Mouse (Mus musculus) embryonic facial prominence, embryonic 10.5 days (tissue): ENCODE results near the gene Atxn7l3. TPM values are rescaled to one million over a fixed set of nuclear protein-coding genes. Genes with fewer than 3 reads are reported as not detected.
"Not testable (repeated sequence)": the region's sequence is repeated elsewhere in the genome, so short reads cannot be mapped to it uniquely, and the experiment has no call there.

Experiments used
- DNase-seq: peaks from one replicate; pipeline ENCODE4 v3.0.0-alpha.2; 2017; ENCODE audit warnings: low spot score
- H3K27ac ChIP-seq: fragments of 300-500 bp; sonication (generic); replicated peaks from 2 replicates; pipeline ENCODE4 v1.5.1; 2016; ENCODE audit warnings: mild to moderate bottlenecking
- H3K27me3 ChIP-seq: fragments of 300-500 bp; sonication (generic); replicated peaks from 2 replicates; pipeline ENCODE4 v1.6.1; 2016; ENCODE audit warnings: low read depth, mild to moderate bottlenecking; ENCODE audit not compliant: poor library complexity, severe bottlenecking
- H3K36me3 ChIP-seq: fragments of 300-500 bp; sonication (generic); replicated peaks from 2 replicates; pipeline ENCODE4 v1.6.1; 2016; ENCODE audit warnings: mild to moderate bottlenecking, moderate library complexity
- H3K4me1 ChIP-seq: fragments of 300-500 bp; sonication (generic); 2 replicates; pipeline ENCODE4 v1.6.1; 2016
- H3K4me3 ChIP-seq: fragments of 300-500 bp; sonication (generic); 2 replicates; pipeline ENCODE4 v1.5.1; 2016; ENCODE audit warnings: mild to moderate bottlenecking, moderate library complexity
- H3K9me3 ChIP-seq: fragments of 300-500 bp; sonication (generic); 2 replicates; pipeline ENCODE4 v1.6.1; 2016; ENCODE audit warnings: mild to moderate bottlenecking
- WGBS: fragments of 180-500 bp; shearing (Covaris S2); methylation state at CpG from one replicate; pipeline ENCODE4 v1.1.7; 2016; 5-methylcytosine and 5-hydroxymethylcytosine counted together
- polyA plus RNA-seq: library from polyadenylated mRNA; unstranded; fragments of >200 nt; fragmentation: Nextera tagmentation; extraction: Ambion mirVana; gene quantifications from 2 replicates; pipeline ENCODE4 v1.2.1, GENCODE M21; 2016

Gene Atxn7l3
- polyA plus RNA-seq, 1 experiment from 2014 or later: 18.2 TPM

DNA sequence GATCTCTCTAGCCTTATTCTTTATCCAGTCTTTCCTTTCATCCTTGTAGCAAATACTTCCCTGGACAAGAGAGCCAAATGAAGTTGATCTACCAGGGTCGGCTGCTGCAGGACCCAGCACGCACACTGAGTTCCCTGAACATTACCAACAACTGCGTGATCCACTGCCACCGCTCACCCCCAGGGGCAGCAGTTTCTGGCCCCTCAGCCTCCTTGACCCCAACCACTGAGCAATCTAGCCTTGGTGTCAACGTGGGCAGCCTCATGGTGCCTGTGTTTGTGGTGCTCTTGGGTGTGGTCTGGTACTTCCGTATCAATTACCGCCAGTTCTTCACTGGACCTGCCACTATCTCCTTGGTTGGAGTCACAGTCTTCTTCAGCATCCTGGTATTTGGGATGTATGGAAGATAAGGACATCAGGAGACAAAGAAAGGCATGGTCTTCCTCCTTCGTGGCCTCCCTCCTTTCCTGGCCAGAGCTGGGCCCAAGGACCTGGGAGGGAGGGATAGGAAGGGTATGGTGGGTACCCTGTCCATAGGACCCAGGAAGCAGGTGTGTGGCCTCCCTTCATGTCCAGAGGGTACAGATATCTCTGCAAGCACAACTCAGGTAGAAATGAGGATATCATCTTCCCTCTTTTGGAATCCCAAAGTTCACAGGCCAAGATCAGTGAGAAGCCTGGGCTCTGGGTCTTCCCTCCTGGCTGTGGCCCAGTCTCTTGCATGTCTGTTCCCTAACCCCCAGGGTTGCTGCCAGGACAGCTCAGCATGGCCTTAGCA lies 8.2 kb downstream of the Atxn7l3 start:
- peak overlapping the region; percentile 20; the same call in 1 of the 2 replicates for H3K4me3 ChIP-seq
- no peak overlapping the region for H3K27ac ChIP-seq

DNA sequence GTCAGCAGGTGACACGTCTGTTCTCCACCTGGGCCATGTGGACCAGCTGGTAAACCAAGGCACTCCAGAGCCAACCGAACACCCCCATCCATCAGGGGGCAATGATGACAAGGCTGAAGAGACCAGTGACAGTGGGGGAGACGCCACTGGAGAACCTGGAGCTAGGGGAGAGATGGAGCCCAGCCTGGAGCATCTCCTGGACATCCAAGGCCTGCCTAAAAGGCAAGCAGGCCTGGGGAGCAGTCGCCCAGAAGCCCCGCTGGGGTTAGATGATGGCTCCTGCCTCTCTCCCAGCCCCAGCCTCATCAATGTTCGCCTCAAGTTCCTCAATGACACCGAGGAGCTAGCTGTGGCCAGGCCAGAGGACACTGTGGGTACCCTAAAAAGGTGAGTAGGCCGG lies 8.9 kb downstream of the Atxn7l3 start:
- peaks cover 55% of the 10 kb centered on the region for H3K36me3 ChIP-seq
- no peak overlapping the region for H3K27ac ChIP-seq
- DNase-seq: no peak
- no peaks in the 10 kb centered on the region for H3K9me3 ChIP-seq
- no peaks in the 10 kb centered on the region for H3K27me3 ChIP-seq
- WGBS: 87% methylated on average over 8 of the region's 8 CpGs
- H3K4me3 ChIP-seq: peak overlapping the region; percentile 20; the same call in 1 of the 2 replicates
- peaks cover 35% of the 10 kb centered on the region for H3K4me1 ChIP-seq

More for the DNA sequence above, 8.2 kb downstream of the Atxn7l3 start:
- no peaks in the 10 kb centered on the region for H3K27me3 ChIP-seq
- H3K36me3 ChIP-seq: peaks cover 62% of the 10 kb centered on the region
- WGBS: 86% methylated on average over 8 of the region's 8 CpGs
- H3K9me3 ChIP-seq: no peaks in the 10 kb centered on the region
- peaks cover 35% of the 10 kb centered on the region for H3K4me1 ChIP-seq
- DNase-seq: no peak

DNA sequence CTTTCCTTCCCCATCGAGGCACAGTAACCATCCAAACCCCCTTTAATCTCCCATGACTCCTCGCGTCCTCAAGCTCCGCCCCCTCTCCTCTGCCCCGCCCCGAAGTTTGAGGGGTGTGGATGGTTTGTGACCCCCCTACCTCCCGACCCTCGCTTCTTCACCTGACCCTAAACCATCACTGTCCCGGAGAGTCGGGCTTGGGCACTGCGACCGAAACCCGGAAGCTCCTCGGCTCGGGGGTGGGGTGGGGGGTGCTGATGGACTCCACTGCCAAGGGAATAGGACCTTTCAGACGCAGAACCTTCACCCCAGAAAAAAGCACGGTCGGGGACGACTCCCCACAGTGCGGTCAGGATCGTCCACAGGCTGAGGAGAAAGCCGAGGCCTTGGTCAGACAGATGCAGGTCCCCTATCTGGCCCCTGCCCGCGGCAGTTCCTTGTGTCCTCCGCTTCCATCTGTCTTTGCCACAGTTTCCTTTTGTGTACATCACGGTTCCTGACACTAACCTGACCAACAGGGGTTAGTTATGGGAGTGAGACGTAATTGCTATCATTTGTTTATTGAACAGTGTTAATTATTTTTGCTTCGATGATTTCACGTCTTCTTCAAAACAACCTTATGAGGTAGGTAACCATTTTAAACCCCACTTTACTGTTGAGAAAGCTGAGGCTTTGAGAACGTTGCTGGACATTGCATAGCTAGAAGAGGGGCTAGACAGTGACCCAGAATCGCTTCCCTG lies 11.2 kb downstream of the Atxn7l3 start:
- WGBS: 7% methylated on average over 31 of the region's 31 CpGs
- Histone ChIP-seq H3K4me1 (peaks cover 27% of the 10 kb centered on the region), H3K9me3 (no peaks in the 10 kb centered on the region), H3K27ac (peak overlapping the region; percentile 88), H3K27me3 (no peaks in the 10 kb centered on the region), H3K4me3 (peak overlapping the region; percentile 90), H3K36me3 (peaks cover 32% of the 10 kb centered on the region)
- DNase-seq: no peak

DNA sequence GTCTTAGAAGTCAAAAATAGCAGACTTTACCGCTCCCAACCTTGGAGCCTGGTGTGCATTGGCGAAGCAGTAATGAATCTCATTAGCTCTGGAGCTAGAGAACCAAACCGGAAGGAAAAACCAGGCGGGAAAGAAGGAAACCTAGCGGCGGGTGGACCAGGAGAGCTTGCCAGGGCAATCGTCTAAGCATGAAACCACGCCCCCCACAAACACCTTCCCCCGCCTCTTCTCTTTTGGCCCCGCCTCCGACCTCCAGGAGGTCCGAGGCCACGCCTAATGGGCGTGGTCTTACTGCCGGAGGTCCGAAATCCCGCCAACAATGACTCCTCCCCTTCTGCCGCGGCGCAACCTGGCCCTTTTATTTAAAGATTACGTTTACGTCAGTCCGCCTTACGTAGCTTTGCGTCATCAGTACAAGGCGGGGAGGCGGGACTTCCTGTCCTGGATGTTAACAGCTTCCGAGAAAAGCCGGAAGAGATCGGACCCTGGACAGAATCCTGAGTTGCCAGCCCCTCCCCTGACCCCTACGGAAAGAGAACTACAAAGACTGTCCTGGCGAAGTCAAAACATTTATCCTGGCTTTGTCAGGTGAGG lies 11.8 kb downstream of the Atxn7l3 start, which contains the start of gene Tmub2:
Tmub2 (plus strand) TSS at position 431 of the 594 bp plus-strand sequence.
- peak; percentile 96 for DNase-seq
- peaks cover 22% of the 10 kb centered on the region for H3K4me1 ChIP-seq
- H3K9me3 ChIP-seq: no peaks in the 10 kb centered on the region
- H3K27me3 ChIP-seq: no peaks in the 10 kb centered on the region
- peaks cover 26% of the 10 kb centered on the region for H3K36me3 ChIP-seq
- peak within 1 kb of the TSS; percentile 88 for H3K27ac ChIP-seq
- peak within 1 kb of the TSS; percentile 90 for H3K4me3 ChIP-seq
- under 1% methylated on average over 32 of the region's 32 CpGs for WGBS

DNA sequence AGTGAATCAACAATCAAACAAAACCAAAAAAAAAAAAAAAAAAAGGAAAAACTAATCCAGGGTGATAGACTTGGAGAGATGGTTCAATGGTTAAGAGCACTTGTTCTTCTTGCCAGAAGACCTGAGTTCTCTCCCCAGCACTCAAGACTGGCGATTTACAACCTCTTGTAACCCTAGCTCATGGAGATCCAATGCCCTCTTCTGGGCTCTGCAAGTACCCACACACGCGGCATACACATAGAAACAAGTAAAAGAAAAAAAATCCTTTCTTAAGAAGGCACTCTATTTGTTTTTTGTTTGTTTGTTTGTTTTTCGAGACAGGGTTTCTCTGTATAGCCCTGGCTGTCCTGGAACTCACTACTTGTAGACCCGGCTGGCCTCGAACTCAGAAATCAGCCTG lies 12.5 kb downstream of the Atxn7l3 start:
- H3K27ac ChIP-seq: peak overlapping the region; percentile 88
- DNase-seq: no peak
- peaks cover 18% of the 10 kb centered on the region for H3K4me1 ChIP-seq
- 91% methylated on average over 6 of the region's 6 CpGs for WGBS
- H3K36me3 ChIP-seq: peaks cover 19% of the 10 kb centered on the region
- no peaks in the 10 kb centered on the region for H3K27me3 ChIP-seq
- H3K4me3 ChIP-seq: peak overlapping the region; percentile 90; the same call in 1 of the 2 replicates
- H3K9me3 ChIP-seq: no peaks in the 10 kb centered on the region

DNA sequence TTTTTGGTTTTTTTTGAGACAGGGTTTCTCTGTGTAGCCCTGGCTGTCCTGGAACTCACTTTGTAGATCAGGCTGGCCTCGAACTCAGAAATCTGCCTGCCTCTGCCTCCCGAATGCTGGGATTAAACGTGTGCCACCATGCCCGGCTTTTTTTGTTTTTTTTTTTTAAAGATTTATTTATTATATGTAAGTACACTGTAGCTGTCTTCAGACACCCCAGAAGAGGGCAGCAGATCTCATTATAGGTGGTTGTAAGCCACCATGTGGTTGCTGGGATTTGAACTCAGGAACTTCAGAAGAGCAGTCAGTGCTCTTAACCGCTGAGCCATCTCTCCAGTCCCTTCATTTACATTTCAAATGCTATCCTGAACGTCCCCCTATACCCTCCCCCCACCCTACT lies 16.2 kb downstream of the Atxn7l3 start:
- Histone ChIP-seq H3K27me3 (peaks cover 27% of the 10 kb centered on the region), H3K4me1 (peaks cover 22% of the 10 kb centered on the region)
- DNase-seq, H3K4me3 ChIP-seq, H3K9me3 ChIP-seq, H3K36me3 ChIP-seq, H3K27ac ChIP-seq: not testable (repeated sequence)
- 78% methylated on average over 6 of the region's 6 CpGs for WGBS

DNA sequence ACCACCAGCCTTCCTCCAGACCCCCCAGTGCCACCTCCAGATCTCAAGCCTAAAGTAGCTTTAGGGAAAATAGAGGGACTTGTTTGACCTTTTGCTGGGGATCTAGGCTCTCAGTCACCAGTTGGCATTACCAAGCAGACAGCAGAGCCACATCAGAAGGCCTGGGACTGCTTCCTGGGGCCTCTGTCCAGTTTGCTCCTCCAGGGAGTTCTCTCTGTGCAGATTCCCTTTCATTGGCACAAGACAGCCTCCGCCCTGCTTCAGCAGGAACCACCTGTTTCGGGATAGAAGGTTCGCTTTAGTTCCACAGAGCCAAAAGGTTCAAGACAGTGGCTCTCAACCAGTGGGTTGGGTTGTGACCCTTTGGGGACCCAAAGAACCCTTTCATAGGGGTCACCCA lies 16.8 kb downstream of the Atxn7l3 start:
- WGBS: 96% methylated on average over 3 of the region's 3 CpGs
- no peaks in the 10 kb centered on the region for H3K36me3 ChIP-seq
- no peak overlapping the region for H3K4me3 ChIP-seq
- H3K27me3 ChIP-seq: peaks cover 31% of the 10 kb centered on the region
- no peaks in the 10 kb centered on the region for H3K9me3 ChIP-seq
- H3K4me1 ChIP-seq: peaks cover 21% of the 10 kb centered on the region
- no peak for DNase-seq
- no peak overlapping the region for H3K27ac ChIP-seq

DNA sequence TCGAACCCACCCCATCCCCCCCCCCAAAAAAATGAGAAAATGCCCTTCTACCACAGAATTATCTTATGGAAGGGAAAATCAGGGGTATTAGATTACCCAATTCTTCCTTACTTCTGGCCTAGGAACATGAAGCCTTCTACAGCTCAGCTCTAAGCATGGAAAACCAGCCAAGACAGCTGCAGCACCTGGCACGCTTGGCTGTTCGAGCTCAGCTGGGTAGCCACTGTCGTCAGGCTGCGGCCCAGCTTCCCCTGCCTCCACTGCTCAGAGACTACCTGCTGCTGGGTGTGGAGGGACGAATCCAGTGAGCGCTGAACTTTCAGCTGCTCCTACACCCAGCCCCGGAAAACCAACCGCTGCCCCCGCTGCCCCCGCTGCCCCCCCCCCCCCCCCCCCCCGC lies 18.7 kb downstream of the Atxn7l3 start:
- Histone ChIP-seq H3K9me3 (no peaks in the 10 kb centered on the region), H3K36me3 (no peaks in the 10 kb centered on the region), H3K27me3 (peaks cover 31% of the 10 kb centered on the region), H3K4me3 (no peak overlapping the region), H3K4me1 (peaks cover 21% of the 10 kb centered on the region), H3K27ac (no peak overlapping the region)
- WGBS: 57% methylated on average over 9 of the region's 12 CpGs
- no peak for DNase-seq

DNA sequence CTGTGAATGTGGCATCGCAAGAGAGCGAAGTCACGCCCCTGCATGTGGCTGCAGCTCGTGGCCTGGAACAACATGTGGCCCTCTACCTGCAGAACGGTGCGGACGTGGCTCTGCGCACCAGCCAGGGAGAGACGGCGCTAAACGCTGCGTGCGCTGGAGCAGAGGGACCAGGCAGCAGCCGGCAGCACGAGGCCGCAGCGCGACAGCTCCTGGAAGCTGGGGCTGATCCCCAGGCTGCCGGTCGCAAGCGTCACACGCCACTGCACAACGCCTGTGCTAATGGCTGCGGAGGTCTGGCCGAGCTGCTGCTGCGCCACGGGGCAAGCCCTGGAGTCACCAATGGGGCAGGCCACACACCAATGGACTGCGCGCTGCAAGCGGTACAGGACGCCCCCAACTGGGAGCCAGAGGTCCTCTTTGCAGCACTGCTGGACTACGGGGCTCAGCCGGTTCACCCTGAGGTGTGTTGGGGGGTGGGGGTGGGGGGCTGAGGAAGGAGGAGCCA lies 20.0 kb downstream of the Atxn7l3 start:
- peak; percentile 77 for DNase-seq
- Histone ChIP-seq H3K9me3 (no peaks in the 10 kb centered on the region), H3K4me1 (peaks cover 21% of the 10 kb centered on the region), H3K4me3 (peak overlapping the region; percentile 60), H3K27ac (peak overlapping the region; percentile 81), H3K27me3 (peaks cover 34% of the 10 kb centered on the region), H3K36me3 (no peaks in the 10 kb centered on the region)
- WGBS: 1% methylated on average over 33 of the region's 33 CpGs

DNA sequence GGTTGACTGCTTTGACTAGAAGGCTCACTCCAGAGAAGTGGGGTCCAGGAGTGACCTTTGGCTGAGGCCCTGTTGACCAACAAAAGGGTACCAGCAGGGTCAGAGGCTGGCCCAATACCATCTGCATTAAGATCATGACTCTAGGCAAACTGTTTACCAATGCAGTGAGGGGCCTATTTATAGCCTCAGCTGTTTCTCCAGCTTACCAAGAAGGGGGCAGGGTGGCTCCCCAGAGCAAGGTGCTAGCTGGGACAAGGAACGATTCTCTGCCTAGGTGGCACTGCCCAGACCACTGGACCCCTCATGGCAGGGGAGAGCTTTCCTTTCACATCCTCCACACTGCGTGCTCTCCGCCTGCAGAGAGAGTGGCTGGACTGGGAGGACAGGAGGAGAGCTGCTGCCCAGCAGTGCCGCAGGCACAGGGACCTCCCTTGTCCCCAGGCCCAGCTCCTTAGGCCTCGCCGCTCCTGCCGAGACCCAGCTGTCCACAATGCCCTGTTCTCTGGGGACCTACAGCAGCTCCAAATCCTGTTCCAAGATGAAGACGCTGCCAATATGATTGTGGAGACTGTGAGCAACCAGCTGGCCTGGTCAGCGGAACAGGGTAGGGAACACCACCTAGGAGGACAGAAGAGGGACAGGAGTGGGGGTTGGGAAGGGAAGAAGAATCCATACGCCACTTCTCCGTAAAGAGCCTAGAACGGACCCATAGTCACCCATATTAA lies 27.7 kb downstream of the Atxn7l3 start, which contains the start of gene Asb16:
Asb16 (plus strand) TSS at position 224 of the 725 bp plus-strand sequence.
- Histone ChIP-seq H3K36me3 (peaks cover 20% of the 10 kb centered on the region), H3K4me3 (no peak within 1 kb of the TSS), H3K27ac (no peak within 1 kb of the TSS), H3K9me3 (no peaks in the 10 kb centered on the region), H3K27me3 (0 out of 2 replicates have a peak, but pooled peaks cover 3% of the 10 kb centered on the region), H3K4me1 (peaks cover 18% of the 10 kb centered on the region)
- DNase-seq: no peak
- WGBS: 87% methylated on average over 12 of the region's 12 CpGs

DNA sequence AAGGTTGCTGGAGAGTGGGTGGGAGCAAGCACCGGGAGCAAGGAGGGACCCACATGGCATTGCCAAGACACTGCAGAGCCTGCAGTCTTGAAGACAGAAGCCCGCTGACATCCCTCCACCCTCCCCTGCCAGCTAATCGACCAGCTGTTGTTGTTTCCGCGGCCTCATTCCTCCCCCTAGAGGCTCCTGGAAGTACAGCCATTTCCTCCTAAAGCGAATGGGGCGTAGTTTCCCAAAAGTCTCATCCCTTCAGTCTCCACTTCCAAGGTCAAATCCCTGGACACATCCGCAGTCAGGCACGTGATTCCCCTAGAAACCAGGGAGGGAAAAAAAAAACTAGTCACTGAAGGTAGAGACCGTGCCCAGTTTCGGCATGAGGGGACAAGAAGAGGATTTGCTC lies 29.0 kb downstream of the Atxn7l3 start:
- Histone ChIP-seq H3K27me3 (no peaks in the 10 kb centered on the region), H3K4me3 (no peak overlapping the region), H3K36me3 (peaks cover 32% of the 10 kb centered on the region), H3K27ac (no peak overlapping the region), H3K9me3 (no peaks in the 10 kb centered on the region), H3K4me1 (peaks cover 18% of the 10 kb centered on the region)
- WGBS: 8% methylated on average over 11 of the region's 11 CpGs
- DNase-seq: peak; percentile 81
